Mouse (Mus musculus): ENCODE data around the gene Vgll4. TPM values are rescaled to one million over a fixed set of nuclear protein-coding genes. Genes with fewer than 3 reads are reported as not detected.

Gene Vgll4
- polyA plus RNA-seq, 1 experiment from 2014 or later, result 60.6 TPM

DNA sequence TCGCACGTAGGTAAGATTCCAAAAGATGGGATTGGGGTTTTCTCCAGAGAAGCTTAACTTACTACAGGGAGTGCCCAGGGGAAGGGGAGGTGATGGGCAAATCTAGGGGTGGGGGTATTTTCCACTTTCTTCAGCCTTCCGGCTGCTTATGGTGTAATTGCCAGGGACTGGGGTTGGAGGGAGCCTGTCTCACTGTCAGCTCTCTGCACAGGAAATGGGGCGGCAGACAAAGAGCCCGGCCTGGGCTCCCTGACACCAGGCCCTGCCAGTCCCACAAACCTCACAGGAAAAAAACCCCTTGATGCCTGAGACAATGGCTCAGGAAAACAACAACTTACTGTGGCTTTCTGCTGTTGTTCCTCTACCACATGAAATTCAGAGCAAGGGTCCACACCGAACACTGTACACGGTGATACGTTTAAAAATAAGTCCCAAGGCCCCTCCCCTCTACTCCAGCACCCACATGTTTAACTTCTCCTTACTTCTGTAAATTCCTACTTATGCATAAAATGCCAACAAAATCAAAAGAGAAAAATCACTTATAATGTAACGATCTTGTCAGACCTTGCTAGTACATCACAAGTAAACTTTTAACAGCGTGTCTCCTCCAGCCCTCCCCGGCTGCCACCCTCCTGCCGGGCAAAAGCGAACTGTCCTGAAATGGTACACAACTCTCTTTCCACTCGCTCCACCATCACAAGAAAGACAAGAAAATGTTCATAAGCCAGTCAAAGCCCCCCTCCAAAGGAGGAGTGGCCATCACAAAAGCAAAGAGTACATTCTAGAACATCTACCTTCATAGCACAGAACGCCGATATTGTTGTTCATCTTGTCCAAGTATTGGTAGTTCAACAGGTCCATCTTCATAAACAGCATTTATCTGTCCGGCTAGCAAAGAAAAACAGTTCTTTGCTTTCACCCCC is 49.0 kb downstream of the Vgll4 start:
- Histone ChIP-seq H3K4me1 (replicated peaks) (peaks cover 58% of the 10 kb centered on the region), H3K9me3 (no peaks in the 10 kb centered on the region), H3K4me3 (peak overlapping the region; percentile 51), H3K9ac (peak overlapping the region; percentile 80), H3K27ac (replicated peaks) (peak overlapping the region; percentile 76), H3K27me3 (no peaks in the 10 kb centered on the region), H3K4me2 (peak overlapping the region; percentile 63), H3K36me3 (no peaks in the 10 kb centered on the region)
- 7% methylated on average over 17 of the region's 17 CpGs for WGBS
- peak; percentile 52 for ATAC-seq (ENCODE audit: low read depth)

DNA sequence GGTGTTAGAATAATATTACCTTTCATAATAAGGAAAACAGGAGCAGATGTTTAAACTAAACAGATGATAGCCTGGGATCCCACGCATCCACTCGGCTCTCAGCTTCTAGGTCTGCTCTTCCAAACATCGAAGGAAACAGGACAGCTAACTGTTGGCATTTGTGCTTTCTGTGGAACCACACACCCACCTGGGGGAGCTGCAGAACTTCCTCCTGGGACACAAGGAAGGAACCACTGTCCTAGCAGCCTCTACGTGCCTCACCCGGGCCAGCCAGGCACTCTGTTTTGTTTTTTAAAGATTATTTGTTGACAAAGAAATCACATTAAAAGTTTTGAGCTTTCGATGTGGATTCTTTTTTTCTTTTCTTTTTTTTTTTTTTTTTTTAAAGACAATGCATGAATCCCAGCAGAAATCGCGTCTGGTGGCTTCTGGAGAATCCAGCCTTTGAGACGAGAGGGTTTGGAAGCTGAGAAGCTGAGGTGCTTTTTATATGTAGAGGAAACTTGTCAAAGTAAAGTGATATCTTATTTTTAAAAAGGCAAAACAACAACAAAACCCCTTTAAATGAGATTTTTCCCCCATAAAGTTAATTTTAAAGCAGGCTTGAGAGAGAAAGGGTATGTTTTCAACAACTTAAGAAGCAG is 50.0 kb downstream of the Vgll4 start:
- peak overlapping the region; percentile 51 for H3K4me3 ChIP-seq
- no peaks in the 10 kb centered on the region for H3K27me3 ChIP-seq
- H3K9me3 ChIP-seq, result no peaks in the 10 kb centered on the region
- H3K9ac ChIP-seq, result peak overlapping the region; percentile 80
- peak overlapping the region; percentile 76 for H3K27ac ChIP-seq (replicated peaks)
- no peaks in the 10 kb centered on the region for H3K36me3 ChIP-seq
- WGBS, result 26% methylated on average over 9 of the region's 9 CpGs
- H3K4me2 ChIP-seq, result peak overlapping the region; percentile 63
- peaks cover 68% of the 10 kb centered on the region for H3K4me1 ChIP-seq (replicated peaks)
- ATAC-seq (ENCODE audit: low read depth), result no peak

DNA sequence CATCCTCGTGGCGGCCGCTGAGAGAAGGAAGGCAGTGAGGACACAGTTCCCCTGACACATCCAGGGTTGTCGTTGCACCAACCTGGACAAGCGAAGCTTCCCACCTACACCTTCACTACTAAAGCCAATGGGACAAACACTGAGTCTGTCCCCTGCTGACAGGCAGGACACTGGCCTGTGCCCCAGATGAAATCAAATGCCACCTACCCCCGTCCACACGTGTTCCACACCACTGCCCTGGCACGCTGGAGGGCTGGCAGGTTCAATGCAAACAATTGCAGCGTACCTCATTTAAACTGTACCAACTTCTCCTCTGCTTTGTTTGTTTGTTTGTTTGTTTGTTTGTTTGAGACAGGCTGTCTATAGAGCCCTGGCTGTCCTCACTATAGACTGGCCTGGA is 50.8 kb downstream of the Vgll4 start:
- Histone ChIP-seq H3K27ac (replicated peaks) (0 out of 2 replicates have a peak overlapping the region, but pooled peaks have one; percentile 5), H3K9ac (peak overlapping the region; percentile 80)
- no peak for ATAC-seq (ENCODE audit: low read depth)

DNA sequence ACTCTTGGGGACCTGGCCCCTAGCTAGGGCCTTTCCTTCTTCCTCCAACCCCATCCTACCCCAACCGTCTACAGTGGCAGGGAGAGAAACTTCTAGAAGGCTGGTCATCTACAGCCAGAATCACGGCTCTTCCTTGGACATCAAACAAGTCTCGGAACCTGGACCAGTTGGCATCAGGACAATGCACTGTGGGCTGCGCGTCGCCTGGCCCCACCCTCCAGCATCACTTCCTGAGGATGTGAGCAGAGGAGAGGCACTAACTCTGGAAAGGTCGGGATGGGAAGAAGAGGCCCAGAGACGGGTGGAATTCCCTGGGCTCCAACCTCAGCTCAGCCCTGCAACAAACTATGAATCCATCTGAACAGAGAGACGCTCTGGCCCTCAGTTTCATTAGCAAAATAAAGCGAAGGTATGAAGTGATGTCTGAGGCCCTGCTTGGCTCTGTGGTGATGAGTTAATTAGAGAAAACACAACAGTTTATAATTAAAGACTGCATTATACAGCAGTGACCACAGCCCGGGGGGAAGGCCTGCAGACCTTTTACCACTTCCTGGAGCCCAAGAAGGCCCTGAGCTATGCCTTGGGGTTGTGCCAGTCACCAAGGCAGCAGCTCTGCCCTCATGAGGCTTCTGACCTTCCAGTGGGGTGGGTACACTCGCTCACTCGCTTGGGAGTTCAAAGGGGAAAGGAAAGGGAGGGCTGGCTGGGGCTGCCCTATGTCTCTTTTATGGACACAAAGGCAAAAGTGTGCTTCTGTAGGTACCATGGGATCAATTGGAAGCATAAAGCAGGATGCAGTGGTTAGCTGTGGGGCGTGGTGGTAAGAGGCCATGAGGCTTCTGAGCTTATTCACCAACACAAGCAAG is 51.8 kb downstream of the Vgll4 start:
- WGBS, result 65% methylated on average over 14 of the region's 14 CpGs
- Histone ChIP-seq H3K36me3 (no peaks in the 10 kb centered on the region), H3K4me3 (peak overlapping the region; percentile 51), H3K27me3 (no peaks in the 10 kb centered on the region), H3K27ac (replicated peaks) (0 out of 2 replicates have a peak overlapping the region, but pooled peaks have one; percentile 5), H3K9ac (peak overlapping the region; percentile 80), H3K9me3 (no peaks in the 10 kb centered on the region), H3K4me2 (peak overlapping the region; percentile 63), H3K4me1 (replicated peaks) (peaks cover 85% of the 10 kb centered on the region)
- no peak for ATAC-seq (ENCODE audit: low read depth)

More for the DNA sequence above, 50.8 kb downstream of the Vgll4 start:
- Histone ChIP-seq H3K36me3 (no peaks in the 10 kb centered on the region), H3K4me2 (peak overlapping the region; percentile 63), H3K27me3 (no peaks in the 10 kb centered on the region), H3K4me3 (peak overlapping the region; percentile 51), H3K4me1 (replicated peaks) (peaks cover 76% of the 10 kb centered on the region), H3K9me3 (no peaks in the 10 kb centered on the region)
- 79% methylated on average over 9 of the region's 9 CpGs for WGBS

DNA sequence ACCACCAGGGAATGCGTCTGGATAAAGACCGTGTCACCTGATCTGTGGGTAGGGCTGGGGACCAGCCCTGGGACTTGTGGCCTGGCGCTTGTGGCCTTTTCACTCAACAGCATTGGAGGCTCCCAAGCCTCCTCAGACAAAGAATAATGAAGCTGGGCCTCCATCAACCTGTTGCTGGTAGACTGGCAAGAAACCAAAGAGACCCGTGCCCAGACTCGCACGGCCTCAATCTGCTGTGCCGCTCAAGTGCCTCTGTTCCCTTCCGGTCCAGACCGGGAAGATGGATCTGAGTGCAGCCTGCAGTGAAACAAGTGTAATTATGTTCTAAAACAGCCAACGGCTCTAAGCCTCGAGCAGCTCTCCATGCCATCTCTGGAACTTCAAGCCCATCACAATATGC is 52.7 kb downstream of the Vgll4 start:
- H3K4me2 ChIP-seq, result peak overlapping the region; percentile 63
- H3K27me3 ChIP-seq, result no peaks in the 10 kb centered on the region
- 0 out of 2 replicates have a peak overlapping the region, but pooled peaks have one; percentile 23 for H3K9ac ChIP-seq
- no peak for ATAC-seq (ENCODE audit: low read depth)
- H3K9me3 ChIP-seq, result no peaks in the 10 kb centered on the region
- 0 out of 2 replicates have a peak overlapping the region, but pooled peaks have one; percentile 38 for H3K27ac ChIP-seq (replicated peaks)
- H3K4me3 ChIP-seq, result peak overlapping the region; percentile 15; the same call in 1 of the 2 replicates
- H3K36me3 ChIP-seq, result no peaks in the 10 kb centered on the region
- 34% methylated on average over 11 of the region's 11 CpGs for WGBS
- peaks cover 94% of the 10 kb centered on the region for H3K4me1 ChIP-seq (replicated peaks)

DNA sequence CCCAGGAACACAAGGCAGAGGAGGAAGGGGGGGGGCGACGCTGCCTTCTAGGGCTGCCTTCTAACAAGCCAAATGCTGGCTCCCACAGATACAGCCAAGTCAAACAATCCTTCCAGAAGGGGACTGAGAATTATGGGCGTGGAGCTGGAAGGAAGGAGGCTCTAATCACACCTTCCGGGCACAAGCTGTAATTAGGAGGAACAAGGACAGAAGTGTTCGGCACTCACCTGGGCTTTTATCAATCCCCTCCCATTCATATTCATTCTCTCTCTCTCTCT is 53.1 kb downstream of the Vgll4 start:
- 14% methylated on average over 5 of the region's 5 CpGs for WGBS
- Histone ChIP-seq H3K27me3 (no peaks in the 10 kb centered on the region), H3K27ac (replicated peaks) (peak overlapping the region; percentile 38), H3K4me1 (replicated peaks) (peaks cover 99% of the 10 kb centered on the region), H3K36me3 (no peaks in the 10 kb centered on the region), H3K9ac (peak overlapping the region; percentile 23; the same call in 1 of the 2 replicates), H3K4me3 (peak overlapping the region; percentile 15; the same call in 1 of the 2 replicates), H3K9me3 (no peaks in the 10 kb centered on the region), H3K4me2 (peak overlapping the region; percentile 63)
- ATAC-seq (ENCODE audit: low read depth), result no peak

DNA sequence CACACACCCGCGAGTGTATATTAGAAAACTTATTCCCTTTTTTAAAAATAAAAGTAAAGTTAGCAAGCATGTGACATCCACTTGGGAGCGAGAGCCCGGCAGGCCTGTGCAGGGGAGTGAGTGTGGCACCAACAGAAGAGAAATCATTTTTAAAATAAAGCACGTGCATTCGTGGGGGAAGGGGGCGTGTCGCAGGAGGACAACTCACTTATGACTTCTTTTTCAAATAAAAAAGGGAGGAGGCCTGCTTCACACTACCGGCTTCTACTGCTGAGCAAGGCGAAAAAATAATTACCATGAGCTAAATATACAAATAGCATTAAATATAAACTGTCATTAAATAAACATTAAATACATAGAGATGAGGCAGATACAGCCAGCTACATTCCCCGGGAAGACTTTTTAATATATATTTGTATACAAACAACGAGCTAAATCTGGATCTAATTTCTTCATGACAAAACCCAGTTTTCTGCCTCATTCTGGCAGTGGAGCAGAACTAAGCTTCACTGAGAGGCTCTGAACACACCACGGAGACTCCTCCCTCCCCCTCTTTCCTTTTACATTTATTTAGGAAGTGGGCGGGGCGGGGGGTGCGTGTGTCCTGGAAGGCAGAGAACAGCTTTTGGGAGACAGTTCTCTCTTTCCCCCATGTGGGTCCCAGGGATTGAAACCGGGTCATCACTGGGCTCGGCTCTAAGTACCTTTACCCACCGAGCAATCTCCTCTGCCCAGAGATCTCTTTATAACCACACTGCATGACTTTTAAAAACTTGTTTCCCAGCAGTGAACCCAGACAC is 53.7 kb downstream of the Vgll4 start:
- no peaks in the 10 kb centered on the region for H3K27me3 ChIP-seq
- peaks cover 100% of the 10 kb centered on the region for H3K4me1 ChIP-seq (replicated peaks)
- H3K4me2 ChIP-seq, result peak overlapping the region; percentile 63
- 0 out of 2 replicates have a peak overlapping the region, but pooled peaks have one; percentile 23 for H3K9ac ChIP-seq
- no peaks in the 10 kb centered on the region for H3K36me3 ChIP-seq
- 39% methylated on average over 19 of the region's 19 CpGs for WGBS
- ATAC-seq (ENCODE audit: low read depth), result no peak
- no peaks in the 10 kb centered on the region for H3K9me3 ChIP-seq
- peak overlapping the region; percentile 15; the same call in 1 of the 2 replicates for H3K4me3 ChIP-seq
- peak overlapping the region; percentile 38 for H3K27ac ChIP-seq (replicated peaks)

DNA sequence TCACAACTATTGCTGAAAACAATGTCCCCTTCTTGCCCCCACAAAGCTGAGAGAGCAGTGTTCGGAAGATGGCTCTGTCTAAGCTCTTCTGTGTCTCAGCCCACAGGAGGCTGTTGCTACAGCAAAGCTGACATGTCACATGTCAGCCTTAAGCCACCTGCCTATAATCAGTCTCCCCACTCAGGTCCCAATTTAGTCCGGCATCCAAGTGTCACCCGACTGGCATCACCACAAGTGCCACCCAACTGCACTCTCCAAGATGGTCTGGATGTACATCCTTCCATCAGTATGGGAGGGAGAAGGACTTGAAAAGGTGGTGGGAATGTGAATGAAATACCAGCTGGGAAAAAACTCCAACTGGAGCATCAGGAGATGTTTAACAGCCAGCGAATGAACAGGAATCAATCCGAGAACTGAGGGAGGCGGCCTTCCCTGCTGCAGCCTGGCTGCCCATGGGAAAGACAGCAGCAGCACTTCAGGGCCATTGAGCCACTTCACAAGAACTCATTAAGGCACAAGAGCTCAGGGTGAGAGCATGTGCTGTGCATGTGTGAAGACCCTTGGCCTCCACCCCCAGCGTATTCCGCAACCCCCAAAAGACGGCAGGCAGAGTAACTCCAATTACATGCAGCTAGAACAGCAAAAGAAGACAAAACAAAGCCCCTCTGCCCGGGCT is 55.6 kb downstream of the Vgll4 start:
- peak overlapping the region; percentile 31 for H3K9ac ChIP-seq
- no peaks in the 10 kb centered on the region for H3K27me3 ChIP-seq
- H3K9me3 ChIP-seq, result no peaks in the 10 kb centered on the region
- no peak overlapping the region for H3K4me3 ChIP-seq
- peaks cover 81% of the 10 kb centered on the region for H3K4me1 ChIP-seq (replicated peaks)
- no peak for ATAC-seq (ENCODE audit: low read depth)
- 35% methylated on average over 10 of the region's 10 CpGs for WGBS
- H3K4me2 ChIP-seq, result peak overlapping the region; percentile 17
- no peaks in the 10 kb centered on the region for H3K36me3 ChIP-seq
- H3K27ac ChIP-seq (replicated peaks), result peak overlapping the region; percentile 59

DNA sequence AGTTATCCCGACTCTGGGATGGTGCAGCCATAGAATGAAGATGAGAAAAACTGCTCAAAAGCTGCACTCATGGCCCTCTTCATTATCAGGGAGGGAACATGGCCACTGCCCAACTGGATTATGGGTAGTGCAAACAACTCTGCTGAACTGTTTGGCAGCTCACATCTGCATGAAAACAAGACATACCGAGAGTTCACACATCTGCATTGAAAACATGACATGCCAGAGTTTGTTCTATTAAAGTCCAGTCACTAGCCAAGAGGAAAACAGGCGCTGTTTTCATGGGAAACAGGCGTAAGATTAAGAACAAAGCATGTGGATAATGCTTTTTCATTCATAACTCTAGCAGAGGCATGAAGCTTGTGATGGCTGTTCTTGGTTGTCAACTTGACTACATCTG is 56.7 kb downstream of the Vgll4 start:
- Histone ChIP-seq H3K4me3 (no peak overlapping the region), H3K4me1 (replicated peaks) (peaks cover 71% of the 10 kb centered on the region), H3K27me3 (no peaks in the 10 kb centered on the region), H3K9me3 (no peaks in the 10 kb centered on the region), H3K27ac (replicated peaks) (peak overlapping the region; percentile 18; the same call in 1 of the 2 replicates), H3K4me2 (no peak overlapping the region), H3K36me3 (no peaks in the 10 kb centered on the region), H3K9ac (no peak overlapping the region)
- 65% methylated on average over 4 of the region's 4 CpGs for WGBS
- ATAC-seq (ENCODE audit: low read depth), result no peak

DNA sequence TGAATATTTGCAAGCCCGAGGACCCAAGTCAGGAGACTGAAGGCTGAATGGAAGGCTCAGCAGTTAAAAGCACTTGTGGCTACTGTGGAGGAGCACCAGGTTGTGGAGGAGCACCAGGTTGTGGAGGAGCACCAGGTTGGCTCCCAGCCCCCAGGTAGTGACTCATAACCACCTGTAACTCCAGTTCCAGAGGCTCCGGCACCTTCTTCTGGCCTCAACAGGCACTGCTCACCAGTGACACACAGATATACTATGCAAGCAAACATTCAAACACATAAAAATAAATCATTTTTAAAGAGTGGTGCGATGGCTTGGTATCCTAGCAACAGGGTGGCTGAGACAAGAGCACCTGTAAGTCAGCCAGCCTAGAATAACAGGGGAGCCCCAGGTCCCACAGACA is 58.3 kb downstream of the Vgll4 start:
- no peak for ATAC-seq (ENCODE audit: low read depth)
- Histone ChIP-seq H3K27me3 (no peaks in the 10 kb centered on the region), H3K36me3 (no peaks in the 10 kb centered on the region), H3K27ac (replicated peaks) (no peak overlapping the region), H3K4me1 (replicated peaks) (peaks cover 67% of the 10 kb centered on the region), H3K4me2 (no peak overlapping the region), H3K9ac (no peak overlapping the region), H3K4me3 (no peak overlapping the region), H3K9me3 (no peaks in the 10 kb centered on the region)
- 68% methylated on average over 3 of the region's 3 CpGs for WGBS
